Mouse (Mus musculus) embryonic fibroblast, embryonic 13.5 days (primary cell): ENCODE measurements around the gene Tmem115. TPM values are rescaled to one million over a fixed set of nuclear protein-coding genes. Genes with fewer than 3 reads are reported as not detected.
A peak's percentile ranks its signal among the peaks of the same experiment; 100 is the strongest.

Experiments used
- H3K27ac ChIP-seq: 2 replicates; pipeline ENCODE4 v1.5.1; 2012; ENCODE audit warnings: low read length, control low read depth, inconsistent platforms; ENCODE audit not compliant: insufficient read depth
- H3K4me1 ChIP-seq: 2 replicates; pipeline ENCODE4 v1.6.1; 2011; ENCODE audit warnings: low read length; ENCODE audit not compliant: control insufficient read depth, insufficient read depth
- H3K4me3 ChIP-seq: 2 replicates; pipeline ENCODE4 v1.5.1; 2011; ENCODE audit warnings: mild to moderate bottlenecking, control low read depth, low read length; ENCODE audit not compliant: insufficient read depth
- CTCF ChIP-seq: IDR thresholded peaks from 2 replicates; pipeline ENCODE4 v1.5.1; 2011; ENCODE audit warnings: mild to moderate bottlenecking, control low read depth, low read length, moderate library complexity, borderline replicate concordance; ENCODE audit not compliant: insufficient read depth
- POLR2A ChIP-seq: IDR thresholded peaks from 2 replicates; pipeline ENCODE4 v1.6.1; 2011; ENCODE audit warnings: low read depth, mild to moderate bottlenecking, control low read depth, low read length, moderate library complexity
- polyA plus RNA-seq: library from polyadenylated mRNA; stranded (reverse); fragments of >200 nt; gene quantifications from 2 replicates; pipeline ENCODE4 v1.2.4, GENCODE M21; 2011; ENCODE audit warnings: low read depth; ENCODE audit not compliant: missing spikeins, insufficient read length

The Tmem115 gene
- polyA plus RNA-seq, 1 experiment, result 21.4 TPM

DNA sequence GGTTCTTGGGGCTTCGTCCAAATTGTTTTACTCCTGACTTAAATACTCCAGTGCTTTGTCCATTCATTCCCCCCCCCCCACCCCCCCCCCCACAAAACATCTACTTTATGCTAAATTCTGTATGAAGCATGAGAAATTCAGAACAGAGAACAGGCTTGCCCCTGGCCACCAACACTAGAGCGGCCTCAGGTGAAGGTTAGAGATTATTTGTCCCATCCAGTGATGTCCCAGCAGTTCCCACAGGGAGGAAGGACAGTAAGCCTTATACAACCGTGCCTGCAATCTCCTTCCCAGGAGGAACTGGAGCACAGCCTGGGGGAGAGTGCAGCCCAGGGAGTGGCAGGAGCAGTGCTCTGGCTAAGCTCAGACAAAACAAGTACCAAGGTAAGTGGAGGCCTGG is 44.8 kb downstream of the Tmem115 start, which contains the start of gene Naa80:
Gene Naa80 (plus strand): TSS at position 301 of the 400 bp plus-strand sequence.
- no peak within 1 kb of the TSS for H3K4me3 ChIP-seq
- TF ChIP-seq POLR2A, result no peak
- H3K27ac ChIP-seq, result no peak within 1 kb of the TSS
- peaks cover 5% of the 10 kb centered on the region; the same call in 1 of the 2 replicates for H3K4me1 ChIP-seq

- Histone ChIP-seq H3K4me3 (no peak overlapping the region), H3K4me1 (peaks cover 5% of the 10 kb centered on the region; the same call in 1 of the 2 replicates), H3K27ac (no peak overlapping the region)
- TF ChIP-seq POLR2A, result 0 out of 2 replicates have a peak, but pooled peaks have one; percentile 7
- TF ChIP-seq CTCF, result no peak
Measured at GRCm38 (mm10) chr9:107579023-107579900, 45.5 kb downstream of the Tmem115 start.

GRCm38 (mm10) chr9:107580501-107581317 is 47.0 kb downstream of the Tmem115 start, which contains the start of gene Hyal3:
Gene Hyal3 (plus strand): TSS chr9:107580818.
- Histone ChIP-seq H3K27ac (peak within 1 kb of the TSS; percentile 71), H3K4me3 (peak within 1 kb of the TSS; percentile 61), H3K4me1 (peaks cover 5% of the 10 kb centered on the region; the same call in 1 of the 2 replicates)
- TF ChIP-seq CTCF, result no peak
- peak; percentile 87 for TF ChIP-seq POLR2A

GRCm38 (mm10) chr9:107581584-107581983 is 47.8 kb downstream of the Tmem115 start:
- no peak overlapping the region for H3K27ac ChIP-seq
- H3K4me3 ChIP-seq, result peak overlapping the region; percentile 61
- H3K4me1 ChIP-seq, result peaks cover 5% of the 10 kb centered on the region; the same call in 1 of the 2 replicates
- no peak for TF ChIP-seq CTCF
- no peak for TF ChIP-seq POLR2A

- TF ChIP-seq POLR2A, result no peak
- TF ChIP-seq CTCF, result no peak
- Histone ChIP-seq H3K4me3 (no peak overlapping the region), H3K27ac (no peak overlapping the region), H3K4me1 (peaks cover 5% of the 10 kb centered on the region; the same call in 1 of the 2 replicates)
Measured at GRCm38 (mm10) chr9:107582509-107583062, 48.8 kb downstream of the Tmem115 start.

DNA sequence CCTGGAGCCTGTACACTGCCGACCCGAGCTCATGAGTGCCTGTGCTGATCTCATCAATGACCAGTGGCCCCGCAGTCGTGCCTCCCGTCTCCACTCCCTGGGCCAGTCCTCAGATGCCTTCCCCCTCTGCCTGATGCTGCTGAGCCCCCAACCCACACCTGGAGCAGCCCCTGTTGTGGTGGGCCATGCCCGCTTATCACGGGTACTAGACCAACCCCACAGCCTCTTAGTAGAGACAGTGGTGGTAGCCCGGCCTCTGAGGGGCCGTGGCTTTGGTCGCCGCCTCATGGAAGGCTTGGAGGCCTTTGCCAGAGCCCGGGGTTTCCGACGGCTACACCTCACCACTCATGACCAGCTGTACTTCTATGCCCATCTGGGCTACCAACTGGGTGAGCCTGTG is 49.4 kb downstream of the Tmem115 start:
- H3K4me3 ChIP-seq, result no peak overlapping the region
- no peak overlapping the region for H3K27ac ChIP-seq
- TF ChIP-seq CTCF (no peak), POLR2A (no peak)
- peaks cover 5% of the 10 kb centered on the region; the same call in 1 of the 2 replicates for H3K4me1 ChIP-seq

- peaks cover 5% of the 10 kb centered on the region; the same call in 1 of the 2 replicates for H3K4me1 ChIP-seq
- no peak overlapping the region for H3K4me3 ChIP-seq
- no peak overlapping the region for H3K27ac ChIP-seq
- TF ChIP-seq POLR2A, result no peak
- no peak for TF ChIP-seq CTCF
Measured at GRCm38 (mm10) chr9:107586504-107586903, 52.8 kb downstream of the Tmem115 start.

DNA sequence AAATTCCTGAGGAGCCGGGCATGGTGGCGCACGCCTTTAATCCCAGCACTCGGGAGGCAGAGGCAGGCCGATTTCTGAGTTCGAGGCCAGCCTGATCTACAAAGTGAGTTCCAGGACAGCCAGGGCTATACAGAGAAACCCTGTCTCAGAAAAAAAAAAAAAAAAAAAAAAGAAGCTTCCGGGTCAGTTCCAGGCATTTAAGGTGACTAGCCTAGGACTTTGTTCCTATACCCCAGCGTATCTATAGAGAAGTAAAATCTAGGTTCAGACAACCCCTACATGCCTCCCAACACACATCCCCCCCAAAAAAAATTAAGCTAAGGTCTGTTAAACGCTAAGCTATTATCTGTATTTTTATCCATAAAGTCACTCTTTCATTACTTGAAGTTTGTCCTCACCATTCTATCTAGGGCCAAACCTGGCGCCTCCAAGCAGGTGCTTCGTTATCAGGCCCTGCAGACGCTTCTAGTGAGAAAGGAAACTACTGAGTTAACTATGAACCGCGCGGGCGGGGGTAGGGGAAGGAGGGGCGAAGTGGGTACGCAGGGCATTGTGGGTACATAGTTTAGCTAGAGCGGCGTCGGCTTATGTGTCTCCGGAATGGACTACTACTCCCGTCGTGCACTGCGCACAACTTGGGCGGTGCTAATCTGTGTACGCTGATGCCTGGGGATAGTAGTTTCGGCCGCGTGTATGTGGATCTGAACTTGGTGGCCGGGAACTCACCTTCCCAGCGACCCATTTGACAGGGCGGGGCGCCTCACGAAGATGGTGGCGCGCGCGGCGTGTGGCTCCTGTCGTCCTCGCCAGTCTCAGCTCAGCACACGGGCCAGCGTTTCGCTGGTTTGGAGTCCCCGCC is 53.5 kb downstream of the Tmem115 start, which contains the start of gene Ifrd2:
Gene Ifrd2 (plus strand): TSS at position 669 of the 859 bp plus-strand sequence.
- Histone ChIP-seq H3K27ac (no peak within 1 kb of the TSS), H3K4me1 (peaks cover 5% of the 10 kb centered on the region; the same call in 1 of the 2 replicates), H3K4me3 (peak within 1 kb of the TSS; percentile 78)
- TF ChIP-seq POLR2A, result peak; percentile 71
- TF ChIP-seq CTCF, result no peak
